Mouse (Mus musculus): ENCODE results near the gene Ints6.

The Ints6 gene

GRCm38 (mm10) chr14:62761036-62761881 is at the start of gene Ints6:
Gene Ints6 (minus strand): TSS chr14:62761169.
- peak; percentile 95 to 98 for DNase-seq (ENCODE audit: low spot score in 2 of 2)

GRCm38 (mm10) chr14:62808661-62809523 is 47.9 kb upstream of the Ints6 start:
- DNase-seq (ENCODE audit: low spot score in 2 of 2), result no peak

- peak in 1 of 2 experiments; percentile 20 for DNase-seq (ENCODE audit: low spot score in 2 of 2)
These were observed 46.0 kb upstream of the Ints6 start for GRCm38 (mm10) chr14:62806921-62807320.

GRCm38 (mm10) chr14:62803204-62803603 is 42.2 kb upstream of the Ints6 start:
- no peak for DNase-seq (ENCODE audit: low spot score in 2 of 2)

GRCm38 (mm10) chr14:62800791-62801190 is 39.8 kb upstream of the Ints6 start:
- DNase-seq (ENCODE audit: low spot score in 2 of 2), result no peak

- DNase-seq (ENCODE audit: low spot score in 2 of 2), result no peak
These were observed 37.7 kb upstream of the Ints6 start for GRCm38 (mm10) chr14:62798608-62799101.

- no peak for DNase-seq (ENCODE audit: low spot score in 2 of 2)
These were observed 34.8 kb upstream of the Ints6 start for GRCm38 (mm10) chr14:62795719-62796118.

GRCm38 (mm10) chr14:62789282-62789681 is 28.3 kb upstream of the Ints6 start:
- no peak for DNase-seq (ENCODE audit: low spot score in 2 of 2)

GRCm38 (mm10) chr14:62782981-62783380 is 22.0 kb upstream of the Ints6 start:
- no peak for DNase-seq (ENCODE audit: low spot score in 2 of 2)

- DNase-seq (ENCODE audit: low spot score in 2 of 2), result no peak
These were observed 19.7 kb upstream of the Ints6 start for GRCm38 (mm10) chr14:62780520-62781316.

- no peak for DNase-seq (ENCODE audit: low spot score in 2 of 2)
These were observed 17.1 kb upstream of the Ints6 start for GRCm38 (mm10) chr14:62778095-62778494.

- DNase-seq (ENCODE audit: low spot score in 2 of 2), result no peak
These were observed 14.1 kb upstream of the Ints6 start for GRCm38 (mm10) chr14:62775034-62775433.

GRCm38 (mm10) chr14:62774246-62774645 is 13.3 kb upstream of the Ints6 start:
- no peak for DNase-seq (ENCODE audit: low spot score in 2 of 2)

- DNase-seq (ENCODE audit: low spot score in 2 of 2), result no peak
These were observed 12.8 kb upstream of the Ints6 start for GRCm38 (mm10) chr14:62773766-62774165.

- no peak for DNase-seq (ENCODE audit: low spot score in 2 of 2)
These were observed 4.4 kb upstream of the Ints6 start for GRCm38 (mm10) chr14:62765398-62765797.

- DNase-seq (ENCODE audit: low spot score in 2 of 2), result no peak
These were observed 3.4 kb upstream of the Ints6 start for GRCm38 (mm10) chr14:62764371-62764770.

GRCm38 (mm10) chr14:62761943-62762342 is 974 bp upstream of the Ints6 start:
- peak in 1 of 2 experiments; percentile 29 for DNase-seq (ENCODE audit: low spot score in 2 of 2)

GRCm38 (mm10) chr14:62760321-62761035 is 491 bp downstream of the Ints6 start:
- DNase-seq (ENCODE audit: low spot score in 2 of 2), result peak; percentile 59 to 63

- peak; percentile 63 to 70 for DNase-seq (ENCODE audit: low spot score in 2 of 2)
These were observed 1.1 kb downstream of the Ints6 start for GRCm38 (mm10) chr14:62759771-62760320.

GRCm38 (mm10) chr14:62758714-62759113 is 2.3 kb downstream of the Ints6 start:
- no peak for DNase-seq (ENCODE audit: low spot score in 2 of 2)

All from urinary bladder, postnatal 36 days (tissue).